Mouse (Mus musculus): Measurements from ENCODE around the gene H3f3a.
A peak's percentile ranks its signal among the peaks of the same experiment; 100 is the strongest.
"Not testable (repeated sequence)": the region's sequence is repeated elsewhere in the genome, so short reads cannot be mapped to it uniquely, and the experiment has no call there.

H3f3a gene

DNA sequence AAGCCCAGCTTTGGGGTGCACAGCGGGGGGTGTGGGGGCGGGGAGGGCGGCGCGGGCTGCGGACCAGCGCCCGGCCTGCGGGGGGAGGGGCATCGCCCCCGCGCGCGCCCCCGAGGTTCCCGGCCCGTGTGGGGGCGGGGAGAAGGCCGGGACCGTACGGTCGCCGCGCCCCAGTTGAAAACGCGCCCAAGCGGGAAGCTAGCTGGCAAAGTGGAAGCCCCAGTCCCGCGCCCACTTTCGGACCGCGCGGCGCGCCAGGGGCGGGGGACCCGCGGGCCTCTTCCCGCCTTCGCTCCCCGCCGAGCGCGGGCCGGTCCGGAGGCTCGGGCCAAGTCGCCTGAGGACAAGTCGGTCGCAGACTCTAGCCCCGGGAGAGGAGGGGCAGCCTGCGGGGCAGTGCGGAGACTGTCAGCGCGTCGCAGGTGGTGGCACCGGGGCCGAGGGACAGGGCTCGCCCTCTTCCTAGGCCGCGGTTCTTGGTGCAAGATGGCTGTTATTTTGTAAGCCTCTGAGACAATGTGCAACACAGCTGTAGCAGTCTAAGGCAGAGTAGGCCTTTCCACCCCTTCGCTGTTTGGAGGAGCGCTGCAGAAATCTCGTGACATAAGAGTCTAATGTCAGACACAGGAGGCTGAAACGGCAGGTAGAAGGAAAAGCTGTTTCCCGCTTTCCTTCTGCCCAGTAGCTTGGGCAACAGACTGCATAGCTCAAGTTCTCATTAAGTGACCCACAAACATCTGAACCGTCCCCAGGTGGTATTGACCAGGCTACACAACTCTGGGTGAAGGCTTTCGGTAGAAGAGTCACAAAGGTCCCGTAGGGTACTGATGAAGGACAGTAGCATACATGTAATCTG is at the start of gene H3f3a:
Gene H3f3a, minus strand, starts transcription at position 59 of the 856 bp plus-strand sequence.
- DNase-seq (ENCODE audit: low read depth): no peak

DNA sequence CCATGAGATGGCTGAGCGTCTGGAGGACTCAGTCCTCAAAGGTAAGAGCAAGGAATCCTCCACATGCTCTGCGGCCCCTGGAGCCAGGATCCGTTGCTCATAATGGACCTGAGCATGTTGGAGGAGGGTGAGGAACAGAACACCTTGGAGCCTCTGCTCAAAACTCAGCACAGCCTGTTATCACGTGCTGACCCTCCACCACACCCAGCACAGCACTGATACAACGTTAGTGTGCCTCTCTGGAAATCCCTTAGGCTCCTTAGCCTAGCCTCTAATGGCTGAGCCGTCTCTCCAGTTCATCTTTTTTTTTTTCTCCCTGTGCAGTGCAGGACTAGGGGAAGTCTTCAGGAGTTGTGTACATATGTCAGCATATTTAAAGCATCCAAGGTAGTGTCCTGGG is 46.3 kb upstream of the H3f3a start:
- DNase-seq (ENCODE audit: low read depth): no peak

DNA sequence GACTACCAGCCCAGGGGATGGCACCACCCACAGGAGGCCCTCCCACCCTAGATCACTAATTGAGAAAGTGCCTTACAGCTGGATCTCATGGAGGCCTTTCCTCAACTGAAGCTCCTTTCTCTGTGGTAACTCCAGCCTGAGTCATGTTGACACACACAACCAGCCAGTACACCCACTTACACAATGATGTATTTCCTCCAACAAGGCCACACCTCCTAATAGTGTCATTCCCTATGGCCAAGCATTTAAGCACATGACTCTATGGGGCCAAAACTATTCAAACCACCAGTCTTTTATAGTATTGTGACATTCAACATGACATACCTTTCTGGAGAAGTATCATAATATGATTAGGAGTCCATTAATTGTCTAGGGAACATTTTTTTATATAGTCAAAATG is 45.0 kb upstream of the H3f3a start:
- no peak for DNase-seq (ENCODE audit: low read depth)

DNA sequence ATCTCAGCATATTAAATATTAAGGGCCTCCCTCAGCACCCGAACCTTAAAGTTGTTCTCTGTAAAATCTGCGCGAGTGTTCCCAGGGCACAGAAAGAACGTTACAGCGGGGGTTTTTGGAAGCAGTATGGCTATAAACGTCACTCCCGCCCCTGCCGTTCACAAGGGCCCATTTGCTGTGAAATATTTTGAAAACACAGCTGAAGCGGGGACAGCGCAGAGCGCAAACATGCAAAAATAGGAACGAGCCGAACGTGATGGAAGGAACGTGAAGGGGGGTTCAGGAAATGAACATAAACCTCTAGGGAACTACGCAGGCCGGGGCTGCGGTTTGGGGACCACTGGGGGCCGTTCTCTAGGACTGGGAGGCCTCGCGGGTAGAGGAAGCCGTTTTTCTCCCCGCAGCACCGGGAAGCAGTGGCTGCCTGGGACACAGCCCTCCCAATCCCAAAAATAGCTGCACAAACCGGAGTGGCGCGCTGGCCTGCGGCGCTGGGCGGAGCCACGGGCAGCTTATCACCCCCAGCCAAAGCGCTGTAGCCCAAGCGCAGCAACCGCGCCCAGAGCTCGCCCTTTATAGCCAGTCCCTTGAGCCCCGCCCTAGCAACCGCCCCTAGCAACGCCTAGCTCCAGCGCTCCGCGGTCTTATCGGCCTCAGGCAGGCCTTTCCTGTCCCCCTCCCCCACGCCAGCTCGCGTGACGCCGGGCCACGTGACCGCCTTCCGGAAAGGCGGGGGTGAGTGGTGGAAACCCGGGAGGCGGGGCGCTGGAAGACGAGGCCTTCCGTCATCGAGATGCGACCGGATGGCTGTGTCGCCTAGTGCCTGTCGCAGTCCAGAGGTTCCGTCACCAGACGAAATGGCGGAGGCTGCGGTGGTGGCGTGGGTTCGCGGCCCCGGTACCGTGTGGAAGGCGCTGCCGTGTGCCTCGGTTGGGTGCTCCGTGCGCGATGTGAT is 36.9 kb upstream of the H3f3a start, which contains the start of gene Sde2:
Gene Sde2, plus strand, starts transcription at position 812 of the 955 bp plus-strand sequence.
- peak; percentile 100 for DNase-seq (ENCODE audit: low read depth)

DNA sequence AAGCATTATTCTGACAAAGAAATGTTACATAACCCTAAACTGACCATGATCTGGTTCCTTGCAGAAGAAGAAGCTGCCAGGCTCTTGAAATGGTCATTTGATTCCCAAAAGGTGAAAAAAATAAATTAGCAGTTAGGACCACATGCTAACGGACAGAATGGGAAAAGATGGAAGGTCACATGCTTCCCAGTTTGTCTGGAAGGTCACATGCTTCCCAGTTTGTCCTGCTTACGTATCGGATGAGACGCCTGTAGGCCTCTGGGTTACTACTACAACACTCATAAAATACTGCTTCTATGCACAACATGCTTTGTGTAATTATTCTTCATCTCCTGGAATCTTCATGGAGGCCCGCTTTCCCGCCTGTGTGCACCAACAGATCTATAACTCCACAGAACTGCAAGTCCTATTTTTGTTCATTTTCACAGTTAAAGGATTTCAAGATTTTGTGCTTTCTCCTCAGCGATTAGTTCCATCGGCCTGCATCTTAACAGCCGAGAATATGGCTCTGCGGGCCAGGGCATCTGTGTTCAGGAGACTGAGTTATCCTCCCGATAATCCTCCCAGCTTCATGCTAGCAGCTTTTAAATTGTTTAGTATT is 36.1 kb upstream of the H3f3a start:
- no peak for DNase-seq (ENCODE audit: low read depth)

DNA sequence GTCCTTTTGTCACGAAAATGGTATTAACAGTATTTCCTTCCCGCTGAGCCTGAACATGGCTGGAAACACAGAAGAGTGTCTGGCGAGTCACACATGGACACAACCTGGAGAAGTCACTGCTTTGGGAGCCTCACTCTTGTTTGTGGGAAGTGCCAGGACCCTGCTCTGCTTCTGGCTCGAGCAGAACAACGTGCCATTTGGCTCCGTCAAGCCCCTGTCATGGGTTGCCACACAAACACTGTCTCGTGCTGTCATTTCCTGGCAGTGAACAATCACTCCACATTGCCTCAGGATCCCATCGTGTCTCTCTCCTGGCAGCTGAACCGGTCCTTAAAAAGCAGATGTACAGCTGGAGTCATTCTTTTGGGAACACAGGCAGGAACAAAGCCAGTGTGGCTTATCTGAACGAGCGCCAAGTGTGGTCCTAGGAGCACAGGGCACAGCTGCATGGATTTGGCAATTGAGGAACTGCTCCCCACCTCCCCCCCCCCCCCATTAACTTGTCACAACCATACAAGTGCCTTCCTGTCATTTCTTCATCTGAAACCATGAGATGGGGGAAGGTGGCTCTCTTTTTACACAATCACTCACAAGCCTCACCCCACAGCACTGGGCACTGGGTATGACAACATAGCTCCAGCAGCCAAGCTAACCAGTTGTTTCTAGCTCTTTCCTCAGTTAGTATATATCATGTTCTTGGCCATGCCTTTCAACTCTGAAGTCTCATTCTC is 34.9 kb upstream of the H3f3a start:
- DNase-seq (ENCODE audit: low read depth): peak; percentile 77

DNA sequence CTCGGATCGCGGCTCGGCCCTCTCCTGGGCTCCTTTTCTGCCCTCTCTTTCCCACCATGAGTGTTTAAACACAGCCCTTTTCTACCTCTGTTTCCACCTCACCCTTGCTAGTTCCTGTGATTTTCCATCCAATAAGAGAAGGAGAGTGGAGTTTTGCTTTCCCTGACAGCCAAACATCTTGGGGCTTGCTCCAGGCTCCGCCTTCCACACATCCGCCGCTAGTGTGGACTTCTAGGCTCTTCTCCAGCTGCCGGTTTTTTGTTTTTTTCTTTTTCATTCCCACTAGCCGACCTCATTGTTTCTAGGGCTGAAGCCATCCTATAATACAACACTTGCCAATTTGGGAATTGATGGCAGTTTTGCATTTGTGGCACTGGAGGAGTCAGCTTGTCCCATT is 34.4 kb upstream of the H3f3a start:
- DNase-seq (ENCODE audit: low read depth): peak; percentile 86

DNA sequence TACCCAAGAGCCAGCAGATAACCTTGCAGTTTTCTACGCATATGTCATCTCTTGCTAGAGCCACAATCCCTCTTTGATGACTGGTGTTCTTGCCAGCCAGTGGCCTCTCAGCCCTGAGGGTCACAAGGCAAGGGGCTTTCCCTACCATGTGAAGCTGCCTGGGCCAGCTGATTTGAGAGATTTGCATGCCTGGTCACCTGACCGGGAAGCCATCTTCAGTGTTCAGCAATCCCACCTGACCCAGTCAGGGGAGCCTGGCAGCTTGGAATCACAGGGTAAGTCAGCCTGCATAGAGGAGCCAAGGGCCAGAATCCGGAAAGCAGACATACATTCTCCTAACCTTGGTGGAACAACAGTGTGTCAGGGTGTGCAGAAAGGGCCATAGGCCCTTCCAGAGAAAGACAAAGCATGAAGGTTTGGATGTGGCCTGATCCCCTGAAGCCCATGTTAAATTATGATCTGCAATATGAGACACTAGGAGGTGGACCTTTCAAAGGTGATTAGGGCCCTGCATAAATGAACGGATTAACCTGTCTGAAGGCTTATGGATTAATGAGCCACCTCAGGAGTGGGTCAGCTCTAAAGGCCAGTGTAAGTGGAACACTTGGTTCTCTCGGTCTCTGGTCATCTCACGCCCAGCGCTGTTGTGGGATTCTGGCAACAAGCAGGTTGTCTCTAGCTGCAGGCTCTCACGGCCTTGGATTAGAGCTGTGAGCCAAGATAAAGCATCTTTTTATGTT is 28.0 kb upstream of the H3f3a start:
- DNase-seq (ENCODE audit: low read depth): no peak

DNA sequence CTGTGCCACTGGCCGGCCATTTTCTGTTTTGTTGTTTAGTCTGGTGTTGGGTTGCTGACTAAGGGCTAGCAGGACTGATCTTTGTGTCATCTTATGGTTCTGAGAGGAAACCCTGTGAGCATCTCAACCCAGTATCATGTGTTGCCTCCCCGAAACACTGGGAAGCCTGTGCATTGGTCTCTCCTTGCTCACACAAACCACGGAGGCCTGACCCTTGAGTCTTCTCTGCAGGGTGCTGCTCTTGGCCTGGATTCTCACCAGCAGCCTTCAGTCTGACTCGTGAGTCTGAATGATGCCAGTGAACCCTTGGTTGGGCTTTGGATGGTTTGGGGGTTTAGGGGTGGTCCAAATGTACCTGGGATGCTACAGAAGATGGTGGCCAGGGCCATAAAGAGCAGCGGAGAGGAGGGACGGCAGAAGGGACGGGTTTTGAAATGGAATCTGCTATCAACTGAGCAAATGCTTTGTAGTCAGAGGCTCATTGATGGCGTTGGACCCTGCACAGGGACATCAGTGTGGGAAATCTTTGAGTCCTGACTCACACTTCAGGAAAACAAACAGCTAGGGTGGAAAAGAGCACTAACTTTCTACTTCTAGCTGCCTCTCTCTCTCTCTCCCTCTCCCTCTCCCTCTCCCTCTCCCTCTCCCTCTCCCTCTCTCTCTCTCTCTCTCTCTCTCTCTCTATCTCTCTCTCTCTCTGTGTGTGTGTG is 25.6 kb upstream of the H3f3a start:
- no peak for DNase-seq (ENCODE audit: low read depth)

DNA sequence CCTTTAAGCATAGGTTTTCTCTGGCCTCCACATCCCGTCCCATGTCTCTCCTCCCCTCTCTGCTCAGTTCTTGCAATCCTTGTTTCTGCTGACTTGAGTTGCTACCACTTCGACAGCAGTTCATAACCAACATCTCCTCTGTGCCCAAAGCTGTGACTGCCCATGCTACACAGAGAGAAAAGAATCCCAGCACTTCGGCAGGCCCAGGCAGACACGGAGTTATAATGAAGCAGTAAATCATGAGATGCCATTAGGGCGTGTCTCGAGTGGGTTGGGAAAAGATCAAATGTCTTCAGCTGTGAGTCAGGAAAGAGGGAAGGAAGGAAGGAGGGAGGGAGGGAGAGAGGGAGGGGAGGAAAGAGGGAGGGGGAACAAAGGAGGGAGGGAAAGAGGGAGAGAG is 24.3 kb upstream of the H3f3a start:
- no peak for DNase-seq (ENCODE audit: low read depth)

DNA sequence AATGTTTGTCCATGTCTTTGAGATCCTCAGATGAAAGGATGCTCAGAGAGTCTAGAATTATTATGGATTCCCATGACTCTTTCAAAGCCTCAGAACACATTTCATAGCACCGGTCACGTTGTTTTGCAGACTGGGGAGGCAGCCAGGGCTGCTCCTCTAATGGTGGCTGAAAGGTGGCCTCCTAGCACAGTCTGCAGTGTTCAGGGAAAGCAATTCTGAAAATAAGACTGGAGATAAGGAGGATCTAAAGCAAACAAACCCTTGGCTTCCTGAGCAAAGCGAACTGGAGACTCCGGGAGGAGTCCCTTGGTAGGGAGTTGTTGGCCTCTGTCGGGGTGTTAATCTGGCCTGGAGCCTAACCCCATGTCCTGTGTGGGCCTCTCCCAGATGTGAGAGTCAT is 23.4 kb upstream of the H3f3a start:
- no peak for DNase-seq (ENCODE audit: low read depth)

DNA sequence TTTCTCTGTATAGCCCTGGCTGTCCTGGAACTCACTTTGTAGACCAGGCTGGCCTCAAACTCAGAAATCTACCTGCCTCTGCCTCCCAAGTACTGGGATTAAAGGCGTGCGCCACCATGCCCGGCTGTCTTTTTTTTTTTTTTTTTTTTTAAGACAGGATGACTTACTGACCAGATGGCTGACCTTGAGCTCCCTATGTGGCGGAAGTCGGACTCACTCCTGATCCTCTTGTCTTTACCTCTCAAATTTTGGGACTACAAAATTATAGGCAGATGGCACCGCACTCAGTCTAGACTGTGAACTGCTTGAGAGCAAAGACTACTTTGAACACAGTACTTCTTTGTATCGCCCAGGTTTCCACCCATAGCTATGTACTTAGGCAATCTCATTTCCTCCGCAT is 22.7 kb upstream of the H3f3a start:
- DNase-seq (ENCODE audit: low read depth): not testable (repeated sequence)

DNA sequence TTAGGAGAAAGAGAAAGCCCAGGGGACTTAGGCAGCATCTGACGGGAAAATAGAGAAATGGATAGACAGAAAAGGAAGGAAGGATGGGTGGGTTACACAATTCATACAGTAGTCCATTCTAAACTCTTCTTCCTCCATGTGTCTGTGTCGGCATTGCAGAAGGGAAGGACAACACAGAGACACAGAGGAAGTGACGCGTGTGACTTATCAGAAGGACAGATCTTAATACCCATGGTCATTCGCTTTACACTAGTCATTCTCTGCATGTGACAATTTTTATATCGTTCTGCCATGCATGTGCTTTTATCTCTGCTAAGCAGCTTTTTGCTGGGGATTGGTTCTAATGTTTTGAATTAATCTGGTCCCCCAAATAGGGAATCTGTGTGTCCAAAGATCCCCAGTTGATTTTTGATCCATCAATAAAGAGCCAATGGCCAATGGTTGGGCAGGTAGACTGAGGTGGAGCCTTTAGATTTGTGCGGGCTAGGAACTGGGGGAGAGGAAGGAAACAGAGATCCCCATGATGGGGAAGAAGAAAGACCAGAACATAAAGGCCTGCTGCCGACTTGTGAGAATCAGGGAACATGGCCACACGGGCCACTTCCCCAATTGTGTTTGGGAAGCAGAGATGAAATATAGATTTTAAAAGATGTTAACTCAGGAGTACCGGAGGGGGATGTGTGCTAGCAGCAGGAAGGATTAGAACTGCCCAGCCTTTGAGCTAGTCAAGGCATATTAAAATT is 21.7 kb upstream of the H3f3a start:
- DNase-seq (ENCODE audit: low read depth): no peak

DNA sequence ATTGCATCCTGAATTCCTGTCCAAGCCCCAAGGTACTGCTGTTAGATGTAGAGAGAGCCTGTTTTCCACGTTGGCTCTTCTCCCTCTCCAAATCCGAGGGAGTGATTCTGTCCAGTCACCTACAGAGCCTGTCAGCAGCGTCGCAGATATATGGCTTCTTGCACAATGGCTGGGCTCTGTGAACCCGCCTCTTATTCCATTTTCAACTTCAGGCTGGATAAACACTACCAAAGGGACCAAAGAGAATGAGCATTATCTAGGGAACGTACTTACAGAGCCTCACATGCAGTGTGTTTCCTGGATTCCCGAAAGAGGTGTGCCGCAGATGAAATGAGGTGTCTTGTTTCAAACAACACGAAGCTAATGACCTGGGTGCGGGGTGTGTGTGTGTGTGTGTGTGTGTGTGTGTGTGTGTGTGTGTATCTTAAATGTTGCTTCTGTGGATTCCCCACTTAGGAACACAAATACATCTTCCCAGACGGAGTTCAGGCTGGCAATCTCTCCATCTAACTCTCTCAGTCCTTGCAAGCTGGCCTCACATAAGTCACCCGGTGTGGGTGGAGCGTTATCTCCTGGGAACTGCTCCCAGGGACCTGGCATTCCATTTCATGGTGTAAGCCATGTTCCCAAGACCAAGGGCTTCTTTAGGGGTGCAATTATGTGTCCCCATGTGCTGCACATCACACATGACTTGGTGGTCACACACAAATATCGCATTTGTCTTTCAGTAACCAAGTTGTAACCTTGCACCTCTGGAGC is 17.0 kb upstream of the H3f3a start:
- no peak for DNase-seq (ENCODE audit: low read depth)

DNA sequence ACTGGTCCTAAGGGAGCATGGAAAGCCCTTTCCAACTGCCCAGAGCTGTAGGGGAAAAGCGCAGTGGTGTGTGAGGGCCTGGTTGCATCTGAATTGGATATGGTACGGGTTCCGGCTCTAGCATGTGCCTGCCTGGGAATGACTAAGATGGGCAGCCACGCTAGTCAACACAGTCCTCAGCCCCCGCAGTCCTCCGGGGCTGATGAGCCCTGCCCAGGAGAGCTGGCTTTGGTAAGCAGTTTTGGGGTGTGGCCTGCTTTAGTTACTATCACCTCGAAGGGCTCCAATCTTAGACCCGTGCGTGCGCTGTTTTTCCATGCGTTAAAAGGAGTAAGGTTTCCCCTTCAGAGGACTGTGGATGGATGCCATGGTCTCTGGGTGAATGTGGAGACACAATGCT is 16.4 kb upstream of the H3f3a start:
- DNase-seq (ENCODE audit: low read depth): no peak

DNA sequence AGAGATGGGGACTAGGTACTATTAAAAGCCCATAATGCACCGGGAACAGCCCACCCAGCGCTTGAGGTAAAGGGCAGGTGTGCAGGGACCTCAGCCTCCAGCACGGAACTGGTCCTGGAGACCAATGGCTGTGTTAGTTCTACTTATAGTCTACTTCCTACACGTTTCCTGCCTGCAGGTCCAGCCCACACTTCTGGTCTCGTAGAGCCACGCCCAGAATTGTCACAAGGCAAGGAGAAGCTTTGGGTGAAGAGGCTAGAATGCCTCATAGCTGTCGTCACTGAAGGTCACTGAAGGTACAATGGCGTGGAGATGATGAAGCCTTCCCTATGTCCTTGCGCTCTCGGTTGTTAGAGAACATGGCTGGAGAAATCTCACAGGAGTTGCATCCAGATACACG is 16.0 kb upstream of the H3f3a start:
- DNase-seq (ENCODE audit: low read depth): peak; percentile 84

DNA sequence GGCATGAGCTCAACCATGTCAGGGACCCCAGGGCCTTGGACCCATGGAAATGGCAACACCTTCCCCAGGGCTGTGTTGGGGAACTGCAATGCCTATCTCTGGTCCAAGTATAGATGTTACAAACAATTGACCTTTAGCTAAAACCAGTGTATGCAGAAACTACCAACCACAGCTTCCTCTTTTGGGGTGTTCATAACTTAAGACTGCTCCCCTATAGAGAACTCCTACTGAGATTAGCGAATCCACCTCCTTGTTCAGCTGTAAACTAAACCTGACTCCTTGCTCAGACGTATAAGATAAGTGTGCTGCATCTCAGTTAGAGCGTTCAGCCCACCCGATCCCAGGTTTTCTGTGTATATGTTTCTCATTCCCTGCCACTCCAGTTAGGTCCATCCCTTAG is 12.9 kb upstream of the H3f3a start:
- no peak for DNase-seq (ENCODE audit: low read depth)

DNA sequence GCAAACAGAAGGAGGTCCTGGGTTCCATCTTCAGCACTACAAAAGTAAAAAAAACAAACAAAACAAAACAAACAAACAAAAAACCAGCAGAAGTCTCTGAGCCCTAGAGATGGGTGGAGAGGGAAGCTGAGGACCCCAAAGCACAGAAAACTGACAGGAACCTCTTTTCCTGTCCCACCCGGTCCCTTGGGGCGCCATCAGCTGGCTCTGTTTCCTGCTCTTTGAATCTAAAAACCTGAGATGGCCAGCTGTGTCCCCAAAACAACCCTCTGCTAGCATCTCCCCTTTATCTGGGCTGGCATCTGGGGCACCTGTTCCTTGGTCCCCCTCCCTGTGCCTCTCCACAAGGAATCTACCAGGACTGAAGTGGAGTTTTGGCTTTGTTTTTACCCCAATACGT is 11.0 kb upstream of the H3f3a start:
- no peak for DNase-seq (ENCODE audit: low read depth)

DNA sequence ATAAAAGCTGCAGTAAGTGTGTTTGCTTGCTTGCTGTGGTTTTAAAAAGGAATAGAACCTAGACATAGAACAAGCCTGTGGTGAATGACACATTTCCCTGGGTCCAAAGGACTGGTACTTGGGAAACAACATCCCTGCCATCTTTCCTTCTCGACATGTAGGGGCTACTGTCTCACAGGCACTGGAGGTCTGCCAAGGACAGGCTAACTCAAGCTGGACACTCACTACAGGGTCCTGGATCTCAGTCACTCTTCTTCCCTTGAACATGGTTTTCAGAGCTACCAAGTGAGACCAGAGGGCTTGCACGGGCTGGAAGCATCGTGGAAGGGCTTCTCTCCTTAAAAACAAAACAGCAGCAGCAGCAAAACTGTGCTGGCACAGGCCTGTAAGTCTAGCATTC is 10.0 kb upstream of the H3f3a start:
- no peak for DNase-seq (ENCODE audit: low read depth)
